Mouse (Mus musculus): ENCODE measurements around the gene Scarf1.
A peak's percentile ranks its signal among the peaks of the same experiment; 100 is the strongest.

Scarf1 gene

GRCm38 (mm10) chr11:75512301-75513018 lies 880 bp upstream of the Scarf1 start:
- DNase-seq (ENCODE audit: low spot score) = no peak

GRCm38 (mm10) chr11:75515186-75515585 lies 1.8 kb downstream of the Scarf1 start:
- no peak for DNase-seq (ENCODE audit: low spot score)

- DNase-seq (ENCODE audit: low spot score) = no peak
These were observed 6.7 kb downstream of the Scarf1 start for GRCm38 (mm10) chr11:75519834-75520633.

GRCm38 (mm10) chr11:75521609-75522008 lies 8.3 kb downstream of the Scarf1 start:
- no peak for DNase-seq (ENCODE audit: low spot score)

- no peak for DNase-seq (ENCODE audit: low spot score)
These were observed 9.5 kb downstream of the Scarf1 start for GRCm38 (mm10) chr11:75522793-75523192.

GRCm38 (mm10) chr11:75525531-75526125 lies 12.3 kb downstream of the Scarf1 start:
- DNase-seq (ENCODE audit: low spot score) = no peak

- DNase-seq (ENCODE audit: low spot score) = no peak
These were observed 13.6 kb downstream of the Scarf1 start for GRCm38 (mm10) chr11:75526943-75527342.

GRCm38 (mm10) chr11:75529771-75530170 lies 16.4 kb downstream of the Scarf1 start:
- no peak for DNase-seq (ENCODE audit: low spot score)

GRCm38 (mm10) chr11:75530325-75530724 lies 17.0 kb downstream of the Scarf1 start:
- peak; percentile 92 for DNase-seq (ENCODE audit: low spot score)

GRCm38 (mm10) chr11:75530845-75531373 lies 17.6 kb downstream of the Scarf1 start:
- DNase-seq (ENCODE audit: low spot score) = no peak

- peak; percentile 89 for DNase-seq (ENCODE audit: low spot score)
These were observed 18.3 kb downstream of the Scarf1 start, which contains the start of gene Slc43a2 for GRCm38 (mm10) chr11:75531469-75532242. Gene Slc43a2 (plus strand): TSS chr11:75531694.

- peak; percentile 59 for DNase-seq (ENCODE audit: low spot score)
These were observed 19.3 kb downstream of the Scarf1 start for GRCm38 (mm10) chr11:75532340-75533277.

- DNase-seq (ENCODE audit: low spot score) = peak; percentile 31
These were observed 20.1 kb downstream of the Scarf1 start for GRCm38 (mm10) chr11:75533314-75534015.

GRCm38 (mm10) chr11:75534286-75535033 lies 21.1 kb downstream of the Scarf1 start:
- no peak for DNase-seq (ENCODE audit: low spot score)

- DNase-seq (ENCODE audit: low spot score) = no peak
These were observed 21.9 kb downstream of the Scarf1 start for GRCm38 (mm10) chr11:75535106-75535795.

- no peak for DNase-seq (ENCODE audit: low spot score)
These were observed 23.1 kb downstream of the Scarf1 start for GRCm38 (mm10) chr11:75536255-75537024.

GRCm38 (mm10) chr11:75537025-75537414 lies 23.7 kb downstream of the Scarf1 start:
- no peak for DNase-seq (ENCODE audit: low spot score)
